Mouse (Mus musculus) kidney, postnatal 10 days (tissue): ENCODE results near the gene Glis3.

ENCODE experiments used
- DNase-seq: peaks from one replicate; pipeline ENCODE4 v3.0.0; 2021; ENCODE audit warnings: mixed read lengths

Gene Glis3

GRCm38 (mm10) chr19:28527446-28527845, 152.4 kb downstream of the Glis3 start:
- no peak for DNase-seq

DNA sequence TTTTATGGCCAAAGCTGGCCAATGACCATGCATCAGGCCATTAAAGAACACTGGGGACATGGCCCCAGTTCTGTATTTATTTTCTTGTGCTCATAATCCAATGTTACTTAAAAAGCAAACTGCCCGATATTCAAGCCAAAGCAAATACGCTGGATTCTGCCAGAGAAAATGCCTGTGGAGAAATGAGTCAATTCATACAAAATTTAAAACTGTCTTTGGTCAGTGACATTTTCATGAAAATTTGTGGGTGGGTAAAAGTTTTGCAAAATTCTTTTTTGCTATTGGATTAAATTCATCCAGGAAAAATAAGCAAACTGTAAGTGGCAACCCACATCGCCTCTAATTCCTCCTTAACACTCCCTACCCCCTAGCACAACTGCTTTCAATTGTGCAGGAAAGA, 154.5 kb downstream of the Glis3 start:
- no peak for DNase-seq

DNA sequence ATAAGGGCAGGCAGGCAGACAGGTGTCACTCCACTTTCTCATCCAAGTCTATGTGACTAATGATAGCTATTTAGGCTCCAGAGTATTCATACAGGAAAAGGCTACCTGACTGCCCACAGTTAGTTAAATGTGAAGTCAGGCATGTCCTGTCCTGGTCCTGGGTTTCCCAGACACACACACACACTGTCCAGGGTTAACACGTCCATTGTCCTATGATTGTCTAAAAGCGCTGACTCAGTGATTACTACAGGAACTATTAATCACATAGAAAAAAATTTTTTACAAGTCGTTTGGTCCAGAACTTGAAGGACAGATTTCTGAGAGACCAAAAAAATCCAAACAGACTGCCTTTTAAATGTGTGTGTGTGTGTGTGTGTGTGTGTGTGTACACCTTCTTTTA, 157.6 kb downstream of the Glis3 start:
- DNase-seq, result no peak

DNA sequence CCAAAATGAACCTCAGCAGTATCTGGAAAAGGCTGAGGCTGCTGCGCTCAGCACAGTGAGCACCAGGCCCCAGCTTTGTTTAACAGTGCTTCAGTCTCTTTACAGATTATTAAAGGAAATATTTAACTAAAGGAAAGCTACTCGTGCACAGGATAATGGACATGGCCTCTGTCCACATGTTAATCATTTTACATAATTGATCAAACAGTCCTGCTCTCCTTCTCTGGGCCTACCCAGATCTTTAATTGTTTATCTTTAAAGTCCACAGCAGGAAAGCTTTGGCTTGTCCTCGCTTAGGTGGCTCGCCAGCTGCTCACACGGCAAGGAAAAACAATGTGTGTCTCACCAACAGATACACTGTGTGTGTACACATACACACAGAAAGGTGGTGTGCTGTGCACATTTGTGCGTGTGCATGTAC, 159.1 kb downstream of the Glis3 start:
- DNase-seq, result peak; percentile 33

DNA sequence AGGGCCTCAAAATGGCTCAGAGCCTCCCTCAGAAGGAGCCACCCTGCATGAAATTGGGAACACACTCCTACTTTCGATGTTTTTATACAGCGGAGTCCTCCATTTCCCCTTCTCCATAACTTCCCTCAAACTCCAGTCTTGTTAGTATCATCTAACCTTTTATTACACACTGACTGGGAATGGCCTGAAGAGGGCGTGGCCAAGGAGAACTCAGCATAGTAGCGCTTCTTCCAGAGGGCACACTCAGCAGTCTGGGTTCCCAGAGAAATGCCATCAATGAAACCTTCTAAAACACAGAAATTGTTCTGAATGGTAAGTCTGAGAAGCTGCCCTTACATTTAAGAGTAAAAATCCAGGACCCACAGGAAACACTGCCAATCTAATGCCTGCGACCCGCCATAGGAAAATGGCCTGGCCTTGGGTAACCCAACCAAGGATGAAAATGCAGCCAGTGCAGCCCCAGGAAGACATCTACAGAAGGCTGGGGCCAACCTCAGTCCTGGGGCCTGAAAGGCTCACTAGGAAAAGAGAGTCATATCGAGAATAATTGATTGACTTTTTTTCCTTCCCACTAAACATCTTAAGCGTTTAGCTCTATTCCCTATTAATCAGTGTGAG, 159.6 kb downstream of the Glis3 start:
- no peak for DNase-seq

DNA sequence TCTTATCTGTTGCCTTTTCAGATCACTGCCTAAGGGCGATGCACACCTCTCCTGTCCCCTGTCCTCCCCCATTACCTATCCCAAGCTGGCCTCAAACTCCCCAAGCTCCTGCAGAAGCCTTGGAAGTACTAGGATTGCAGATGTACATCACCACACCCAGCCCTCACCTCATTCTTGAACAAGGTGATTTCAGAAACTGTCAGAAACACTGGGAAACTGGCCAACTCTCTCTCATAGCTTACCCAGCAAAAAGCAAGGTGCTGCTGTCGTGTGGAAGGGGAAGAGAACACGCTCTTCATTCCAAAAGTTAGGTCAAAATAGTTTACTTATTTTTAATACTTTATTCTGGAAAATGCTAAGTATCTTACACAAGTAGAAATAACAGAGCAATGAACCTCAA, 160.6 kb downstream of the Glis3 start:
- peak; percentile 51 for DNase-seq

DNA sequence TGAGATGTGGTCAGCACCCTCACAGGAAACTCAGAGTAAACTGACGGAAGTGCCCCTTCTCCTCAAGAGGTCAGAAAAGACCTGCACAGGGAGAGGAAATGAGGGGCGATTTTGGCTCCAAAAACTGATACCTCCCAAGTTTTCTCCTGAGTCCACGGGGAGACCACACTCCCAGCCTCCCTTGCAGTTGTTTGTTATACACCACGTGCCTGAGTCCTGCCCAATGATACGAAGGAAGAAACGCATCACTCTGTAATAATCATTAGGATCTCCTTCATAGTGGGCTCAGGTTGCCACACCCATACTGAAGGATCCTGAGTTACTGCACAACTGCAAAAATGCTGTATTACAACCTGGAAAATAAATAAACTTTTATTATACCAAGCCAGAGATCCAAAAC, 161.0 kb downstream of the Glis3 start:
- DNase-seq, result no peak

- no peak for DNase-seq
Measured at GRCm38 (mm10) chr19:28518266-28518665, 161.6 kb downstream of the Glis3 start.

- DNase-seq, result no peak
Measured at GRCm38 (mm10) chr19:28517464-28518080, 162.3 kb downstream of the Glis3 start.

- DNase-seq, result no peak
Measured at GRCm38 (mm10) chr19:28516487-28516886, 163.4 kb downstream of the Glis3 start.

DNA sequence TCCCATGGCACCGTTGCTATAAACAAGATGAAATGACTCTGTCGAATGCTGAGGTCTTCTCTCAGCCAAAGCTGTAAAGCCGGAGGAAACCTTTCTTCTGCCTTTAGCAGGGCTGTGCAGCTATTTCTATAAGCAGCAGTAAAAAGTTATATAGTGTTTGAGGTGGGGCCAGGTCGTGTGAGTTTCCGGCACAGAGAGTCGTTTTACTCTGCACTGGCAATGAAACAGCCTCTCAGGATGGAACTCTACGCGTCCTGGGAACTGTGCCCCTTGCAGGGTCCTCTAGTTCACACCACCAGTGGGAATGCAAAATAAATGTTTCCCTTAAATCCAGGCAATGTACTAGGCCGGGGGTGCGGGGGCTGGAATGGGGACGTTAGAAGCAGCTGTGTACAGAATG, 167.4 kb downstream of the Glis3 start:
- no peak for DNase-seq

DNA sequence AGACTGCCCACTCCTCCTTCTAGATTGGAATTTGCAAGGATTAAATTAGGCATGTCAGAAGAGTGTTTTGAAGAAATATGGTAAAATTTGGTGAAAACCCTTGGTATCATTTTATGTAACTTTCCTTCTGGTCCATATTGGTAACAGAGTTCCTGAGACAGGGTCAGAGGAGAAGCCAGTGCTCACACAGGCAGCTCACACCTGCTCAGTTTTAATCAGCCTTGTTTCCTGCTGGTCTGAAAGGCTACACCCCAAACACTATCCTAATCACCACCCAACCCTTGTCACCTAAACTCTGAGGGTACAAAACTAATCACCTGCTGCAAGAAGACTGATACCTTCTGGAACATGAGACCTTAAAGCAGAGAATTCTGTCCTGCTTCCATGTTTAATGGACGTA, 168.0 kb downstream of the Glis3 start:
- no peak for DNase-seq

GRCm38 (mm10) chr19:28505376-28505775, 174.5 kb downstream of the Glis3 start:
- no peak for DNase-seq

DNA sequence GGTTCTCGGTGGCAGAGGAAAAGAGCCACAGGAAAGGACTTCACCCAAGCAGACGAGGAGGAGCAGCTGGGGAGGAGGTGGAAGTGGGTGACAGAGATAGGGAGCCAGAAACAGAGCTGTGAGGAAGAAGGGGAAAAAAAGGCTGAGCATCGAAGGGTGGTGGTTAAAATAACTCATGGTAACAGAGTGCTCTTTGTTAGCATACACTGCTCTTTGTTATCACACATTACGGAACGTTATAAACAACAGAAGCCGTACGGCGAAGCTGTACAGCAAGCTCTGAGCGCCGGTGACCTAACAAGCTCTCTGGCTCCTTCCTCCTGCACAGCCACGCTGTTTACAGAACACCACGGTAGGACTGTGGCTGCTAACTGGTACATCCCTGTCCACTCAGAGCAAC, 176.9 kb downstream of the Glis3 start:
- no peak for DNase-seq

GRCm38 (mm10) chr19:28500975-28501374, 178.9 kb downstream of the Glis3 start:
- DNase-seq, result no peak

GRCm38 (mm10) chr19:28500505-28500904, 179.4 kb downstream of the Glis3 start:
- DNase-seq, result no peak

DNA sequence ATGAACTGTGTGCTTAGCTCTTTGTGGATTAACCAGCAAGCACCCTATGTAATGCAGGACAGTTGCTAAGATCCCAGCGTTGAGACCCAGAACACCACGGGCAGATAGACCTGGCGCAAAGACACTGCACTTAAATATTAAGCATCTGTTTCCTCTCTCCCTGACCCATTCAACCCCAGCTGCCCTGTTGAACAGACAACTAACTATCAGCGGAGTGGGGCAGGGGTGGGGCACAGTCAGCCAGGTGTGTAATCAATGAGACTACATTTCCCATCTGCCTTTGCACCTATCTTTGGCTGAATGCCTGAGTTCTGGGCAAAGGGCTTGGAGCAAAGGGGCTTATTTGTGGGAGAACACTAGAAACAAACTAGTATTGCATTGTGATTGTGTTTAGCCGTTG, 180.1 kb downstream of the Glis3 start:
- peak; percentile 27 for DNase-seq

DNA sequence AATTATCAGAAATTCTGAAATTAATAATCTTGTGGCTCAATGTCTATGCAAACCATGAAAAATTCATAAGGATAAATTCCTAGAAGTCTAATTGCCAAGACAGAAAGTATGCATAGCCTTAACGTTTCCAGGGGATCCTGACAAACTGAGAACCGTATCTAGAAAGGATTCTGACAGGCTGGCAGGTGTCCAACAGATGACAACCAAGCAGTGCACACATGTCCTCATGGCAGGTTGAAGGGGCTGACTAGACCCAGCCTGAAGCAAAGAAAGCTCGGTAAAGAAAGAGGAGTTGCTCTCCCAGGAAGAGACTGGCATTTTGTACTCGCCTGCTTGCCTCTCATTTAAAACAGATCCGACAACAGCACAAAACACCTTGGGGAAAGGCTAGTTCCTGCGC, 184.0 kb downstream of the Glis3 start:
- DNase-seq, result no peak

GRCm38 (mm10) chr19:28493605-28494260, 186.1 kb downstream of the Glis3 start:
- no peak for DNase-seq

DNA sequence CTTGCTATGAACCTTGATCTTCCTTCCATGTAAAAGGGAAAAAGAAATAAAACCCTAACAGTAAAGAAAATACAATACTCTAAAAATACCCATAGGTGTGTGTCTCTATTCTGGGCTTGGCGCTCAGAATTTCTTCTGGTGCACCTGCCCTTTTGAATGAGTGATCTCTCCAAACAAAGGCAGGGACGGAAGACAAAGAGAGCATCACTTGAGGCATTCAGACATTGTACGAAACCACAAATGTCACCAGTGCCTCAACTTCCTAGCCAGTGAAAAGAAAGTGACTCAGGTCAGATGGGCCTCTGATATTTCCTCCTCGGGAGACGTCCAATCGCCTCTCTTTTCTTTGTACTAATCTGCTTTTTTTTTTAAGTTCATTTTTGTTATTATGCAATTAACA, 201.8 kb downstream of the Glis3 start:
- DNase-seq, result no peak

DNA sequence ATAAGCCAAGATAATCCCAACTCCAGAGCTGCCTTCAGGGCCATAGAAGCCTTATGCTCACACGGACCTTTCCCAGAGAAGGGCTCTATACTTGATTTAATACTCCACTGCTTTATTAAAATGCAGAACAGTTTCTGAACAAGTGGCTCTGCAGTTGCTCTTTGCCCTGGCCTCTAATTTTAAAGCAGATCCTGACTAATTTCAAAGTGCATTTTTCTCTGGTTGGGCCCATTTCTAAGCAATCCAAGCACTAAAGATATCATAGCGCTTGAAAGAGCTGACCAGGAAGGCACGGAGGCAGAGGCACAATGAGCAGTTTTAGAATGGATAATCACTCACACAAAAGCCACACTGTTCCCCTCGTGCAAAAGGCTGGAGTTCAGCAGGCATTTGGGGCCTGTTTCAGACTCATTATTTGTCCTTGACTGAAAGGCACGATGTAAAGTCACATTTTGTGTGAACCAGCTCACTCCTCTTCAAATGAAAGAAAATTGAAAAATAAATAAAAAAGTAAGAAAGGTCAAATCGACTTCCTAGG, 202.5 kb downstream of the Glis3 start:
- no peak for DNase-seq

GRCm38 (mm10) chr19:28473621-28474020, 206.3 kb downstream of the Glis3 start:
- no peak for DNase-seq

DNA sequence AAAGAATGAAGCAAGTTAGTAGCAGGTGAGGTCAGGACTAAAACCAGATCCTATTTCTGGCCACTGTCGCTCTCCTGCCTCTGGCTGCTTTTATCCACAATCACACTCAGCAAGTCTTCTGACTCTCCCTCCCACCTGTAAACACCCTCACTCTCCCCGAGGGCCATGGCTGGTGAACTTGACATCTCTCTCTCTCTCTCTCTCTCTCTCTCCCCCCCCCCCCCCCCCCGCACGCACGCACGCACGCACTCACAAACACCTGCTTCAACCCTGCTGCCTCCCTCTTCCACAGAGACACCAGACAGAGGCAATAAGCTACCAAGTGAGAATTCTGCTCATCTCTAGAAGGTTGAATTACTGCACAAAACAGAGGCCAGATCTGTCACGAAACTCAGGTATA, 208.7 kb downstream of the Glis3 start:
- DNase-seq, result no peak

DNA sequence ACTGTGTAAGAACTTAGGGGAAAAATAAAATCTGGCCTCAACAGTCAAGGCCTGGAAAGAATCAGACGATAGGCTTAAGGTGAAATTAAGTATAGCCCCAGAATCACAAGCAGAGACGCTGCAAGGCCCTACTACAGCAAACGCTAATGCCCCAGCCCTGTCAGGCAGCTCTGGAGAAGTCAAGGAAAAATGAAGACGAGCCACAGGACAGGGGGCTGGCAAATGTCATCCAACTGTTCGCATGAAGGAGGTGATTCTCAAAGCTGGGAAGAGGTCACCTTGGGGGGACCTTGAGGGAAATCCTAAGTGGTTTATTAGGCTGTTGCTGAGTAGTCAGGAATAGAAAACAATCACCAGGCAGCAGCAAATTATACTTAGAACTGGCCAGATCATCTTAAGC, 214.1 kb downstream of the Glis3 start:
- DNase-seq, result no peak
